Mouse (Mus musculus) retina, postnatal 1 day (tissue): ENCODE results near the gene Dmwd.
"Not testable (repeated sequence)": the region's sequence is repeated elsewhere in the genome, so short reads cannot be mapped to it uniquely, and the experiment has no call there.

Experiments
- DNase-seq: peaks from one replicate; pipeline ENCODE4 v3.0.0-alpha.2; 2012

Dmwd gene

DNA sequence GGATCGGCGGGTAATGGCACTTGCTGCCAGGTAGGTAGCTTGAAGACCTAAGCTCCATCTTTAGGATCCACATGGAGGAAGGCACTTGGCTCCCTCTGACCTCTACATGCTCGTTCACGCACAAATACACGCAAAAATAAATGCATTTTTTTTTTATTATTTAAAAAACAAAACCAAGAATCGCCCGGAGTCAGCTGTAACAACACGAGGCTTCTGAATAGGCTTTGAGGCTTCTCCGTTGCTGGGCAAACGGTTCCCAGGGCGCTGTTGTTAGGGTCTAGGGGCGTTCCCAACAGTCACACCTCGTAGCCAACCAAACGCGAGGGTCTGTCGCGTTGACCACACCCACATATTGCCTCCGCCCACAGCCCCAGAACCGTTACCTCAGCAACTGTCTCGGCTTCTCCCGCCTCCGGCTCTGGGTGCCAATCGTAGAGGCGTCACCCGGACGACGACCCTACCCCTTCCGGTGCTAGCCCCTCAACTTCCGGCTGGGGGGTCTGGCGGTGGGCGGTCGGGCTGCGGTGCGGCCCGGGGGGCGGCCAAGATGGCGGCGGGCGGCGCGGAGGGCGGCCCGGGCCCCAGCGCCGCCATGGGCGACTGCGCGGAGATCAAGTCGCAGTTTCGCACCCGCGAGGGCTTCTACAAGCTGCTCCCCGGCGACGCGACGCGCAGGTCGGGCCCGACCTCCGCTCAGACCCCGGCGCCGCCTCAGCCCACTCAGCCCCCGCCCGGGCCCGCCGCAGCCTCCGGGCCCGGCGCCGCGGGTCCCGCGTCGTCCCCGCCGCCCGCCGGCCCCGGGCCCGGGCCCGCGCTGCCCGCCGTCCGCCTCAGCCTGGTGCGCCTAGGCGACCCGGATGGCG lies at the start of gene Dmwd:
Gene Dmwd, plus strand, starts transcription at position 505 of the 863 bp plus-strand sequence.
- peak; percentile 100 for DNase-seq

DNA sequence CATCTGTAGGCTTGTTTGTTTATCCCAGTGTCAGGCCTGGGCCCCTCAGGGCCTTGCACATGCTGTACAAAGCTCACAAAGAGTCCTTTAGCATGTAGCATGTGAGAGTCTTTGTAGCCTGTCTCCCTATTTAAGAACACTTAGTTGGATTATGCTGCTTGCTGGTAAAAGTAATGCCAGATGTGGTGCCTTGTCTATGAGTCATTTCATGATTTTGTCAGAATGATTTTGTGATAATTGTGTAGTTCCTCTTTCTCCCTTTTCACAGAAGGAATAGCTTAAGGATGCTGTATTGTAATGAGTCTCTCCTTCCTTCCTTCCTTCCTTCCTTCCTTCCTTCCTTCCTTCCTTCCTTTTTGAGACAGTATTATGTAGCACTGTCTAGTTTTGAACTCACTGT lies 48.0 kb upstream of the Dmwd start:
- no peak for DNase-seq

DNA sequence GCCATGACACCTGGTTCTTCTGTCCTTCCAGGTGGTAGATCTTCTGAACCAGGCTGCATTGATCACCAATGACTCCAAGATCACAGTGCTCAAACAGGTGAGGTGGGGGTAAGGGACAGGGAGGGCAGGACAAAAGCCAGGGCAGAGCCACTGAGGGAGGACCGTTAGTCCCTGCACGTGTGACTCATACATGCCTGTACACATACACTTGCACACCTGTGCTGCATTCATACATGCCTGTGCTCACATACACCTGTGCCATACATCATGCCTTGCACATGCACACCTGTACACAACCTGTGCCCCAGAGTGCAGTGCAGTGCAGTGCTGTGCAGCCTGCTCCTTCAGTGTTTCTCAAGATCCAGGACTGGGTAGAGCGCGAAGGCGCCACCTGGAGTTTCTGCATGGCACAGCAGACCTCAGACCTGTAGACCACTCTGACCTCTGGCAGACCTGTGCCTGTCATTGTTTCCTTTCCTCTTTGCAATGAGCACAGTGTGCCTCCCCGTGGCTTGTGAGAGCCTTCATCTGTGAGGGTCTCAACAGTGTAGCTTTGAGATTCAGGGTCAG lies 46.9 kb upstream of the Dmwd start:
- peak; percentile 68 for DNase-seq

DNA sequence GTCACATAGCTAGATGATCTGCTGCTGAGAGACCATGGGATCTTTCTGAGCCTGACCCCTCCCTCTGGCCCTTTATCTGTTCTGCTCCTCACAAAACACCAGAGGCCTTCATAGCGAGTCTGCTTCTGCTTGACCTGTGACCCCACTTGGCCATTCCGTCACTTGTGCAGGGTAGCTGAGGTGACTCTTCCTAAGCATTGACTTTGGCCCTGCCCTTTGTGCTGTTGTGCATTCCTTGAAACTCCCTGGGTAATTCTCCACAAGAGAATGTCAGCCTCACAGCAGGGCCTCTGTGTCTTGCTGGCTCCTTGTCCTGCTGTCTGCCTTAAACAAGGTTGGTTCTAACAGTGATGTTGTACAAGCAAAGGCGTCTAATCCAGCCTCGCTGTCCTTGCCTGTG lies 44.4 kb upstream of the Dmwd start:
- DNase-seq: no peak

DNA sequence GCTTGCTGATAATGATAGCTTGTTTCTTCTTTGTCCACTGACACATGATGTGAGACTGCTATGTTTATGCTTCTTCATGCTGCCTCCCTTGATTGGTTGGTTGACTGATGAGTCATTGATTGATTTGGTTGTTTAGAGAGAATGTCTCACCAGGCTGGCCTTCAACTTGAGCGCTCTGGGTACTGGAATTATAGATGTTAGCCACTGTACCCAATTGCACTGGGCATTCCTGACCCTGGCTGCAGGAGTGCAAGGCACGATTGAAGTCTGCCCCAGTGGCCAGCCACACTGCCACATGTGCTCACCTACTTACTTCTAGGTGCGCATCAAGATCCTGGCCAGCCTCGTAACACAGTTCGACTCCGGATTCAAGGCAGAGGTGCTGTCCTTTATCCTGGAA lies 31.4 kb upstream of the Dmwd start:
- no peak for DNase-seq

DNA sequence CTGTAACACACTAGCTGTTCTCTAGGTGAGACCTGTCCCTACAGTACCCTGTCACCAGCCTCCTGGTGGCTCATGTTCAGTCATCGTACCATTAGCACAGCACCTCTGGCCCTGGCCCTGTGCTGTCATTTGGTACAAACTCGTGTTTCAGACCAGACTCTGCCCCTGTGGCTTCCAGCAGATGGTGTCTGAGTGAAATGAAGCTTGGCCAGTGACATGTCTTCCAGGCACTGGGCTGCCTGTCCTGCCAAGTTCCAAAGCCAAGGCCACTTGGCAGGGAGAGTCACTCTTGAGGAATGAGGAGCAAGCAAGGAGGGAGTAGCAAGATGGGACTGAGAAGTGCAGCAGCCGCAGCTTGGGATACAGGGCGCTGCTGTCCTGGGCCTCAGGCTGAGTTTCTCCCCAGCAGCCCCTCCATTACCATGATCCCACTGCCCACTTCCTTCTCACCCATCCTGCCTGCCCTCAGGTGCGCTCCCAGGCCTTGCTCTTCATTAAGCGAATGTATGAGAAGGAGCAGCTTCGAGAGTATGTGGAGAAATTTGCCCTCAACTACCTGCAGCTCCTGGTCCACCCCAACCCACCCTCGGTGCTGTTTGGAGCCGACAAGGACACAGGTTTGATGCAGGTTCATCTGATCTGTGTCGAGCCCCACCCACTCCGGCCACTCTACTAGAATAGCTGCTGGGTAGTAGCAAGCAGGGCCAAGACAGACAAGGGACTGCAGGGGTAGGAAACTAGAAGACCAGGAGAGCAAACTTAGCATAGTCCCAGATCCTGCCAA lies 29.5 kb upstream of the Dmwd start:
- no peak for DNase-seq

DNA sequence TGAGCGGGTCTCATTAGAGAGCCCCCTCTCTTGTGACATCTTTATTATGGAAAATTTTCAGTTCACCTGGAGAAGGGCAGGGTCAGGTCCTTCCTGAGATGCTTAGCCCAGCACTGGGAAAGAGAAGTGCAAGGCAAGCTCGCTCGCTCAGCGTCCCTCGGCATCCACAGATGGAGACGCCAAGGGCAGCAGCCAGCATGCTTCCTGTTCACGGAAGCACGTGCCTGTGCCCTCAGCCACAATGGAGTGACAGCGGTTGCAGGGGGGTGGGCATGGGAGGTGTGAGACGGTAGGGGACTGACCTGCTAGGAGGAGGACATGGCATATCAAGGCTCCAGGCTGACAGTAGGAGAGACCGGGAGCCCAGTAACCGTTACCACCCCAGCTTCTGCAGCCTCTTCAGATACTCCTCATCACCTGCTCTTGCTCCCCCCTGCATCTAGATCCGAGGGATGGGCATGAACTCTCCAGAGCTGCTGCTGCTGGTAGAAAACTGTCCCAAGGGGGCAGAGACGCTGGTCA lies 28.0 kb upstream of the Dmwd start:
- no peak for DNase-seq

DNA sequence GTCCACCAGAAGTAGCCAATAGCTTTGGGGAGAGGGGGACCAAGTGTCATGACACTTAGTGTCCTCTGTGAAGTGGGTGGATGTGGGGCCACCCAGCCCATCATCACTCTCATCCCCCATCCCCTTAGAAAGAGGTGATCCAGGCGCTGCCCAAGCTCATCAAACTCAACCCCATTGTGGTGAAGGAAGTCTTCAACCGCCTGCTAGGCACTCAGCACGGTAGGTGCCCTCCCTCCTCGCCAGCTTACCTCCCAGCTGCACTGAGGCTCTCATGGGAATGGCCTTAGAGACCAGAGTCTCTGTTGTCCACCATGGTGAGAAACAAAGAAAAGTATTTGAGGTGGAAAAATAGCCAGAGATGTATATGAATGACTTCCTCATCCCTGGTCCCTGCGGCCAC lies 26.8 kb upstream of the Dmwd start:
- DNase-seq: no peak

DNA sequence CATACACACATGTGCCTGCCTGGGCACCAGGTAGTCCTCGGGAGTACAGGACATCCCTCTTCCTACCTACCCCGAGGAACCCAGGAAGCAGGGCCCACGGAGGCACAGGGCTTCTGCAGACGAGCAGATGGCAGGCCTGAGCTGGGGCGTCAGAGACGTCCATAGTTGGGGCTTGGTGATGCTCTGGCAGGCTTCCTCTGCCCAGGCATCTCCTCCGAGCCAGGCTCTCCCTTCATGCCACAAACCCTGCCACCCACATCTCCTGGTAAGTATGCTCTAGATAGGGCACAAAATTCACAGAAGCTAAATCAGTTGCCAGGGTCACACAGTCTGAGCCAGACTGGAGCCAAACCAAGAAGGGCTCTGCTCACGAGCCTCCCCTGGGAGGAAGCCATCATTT lies 25.9 kb upstream of the Dmwd start:
- no peak for DNase-seq

DNA sequence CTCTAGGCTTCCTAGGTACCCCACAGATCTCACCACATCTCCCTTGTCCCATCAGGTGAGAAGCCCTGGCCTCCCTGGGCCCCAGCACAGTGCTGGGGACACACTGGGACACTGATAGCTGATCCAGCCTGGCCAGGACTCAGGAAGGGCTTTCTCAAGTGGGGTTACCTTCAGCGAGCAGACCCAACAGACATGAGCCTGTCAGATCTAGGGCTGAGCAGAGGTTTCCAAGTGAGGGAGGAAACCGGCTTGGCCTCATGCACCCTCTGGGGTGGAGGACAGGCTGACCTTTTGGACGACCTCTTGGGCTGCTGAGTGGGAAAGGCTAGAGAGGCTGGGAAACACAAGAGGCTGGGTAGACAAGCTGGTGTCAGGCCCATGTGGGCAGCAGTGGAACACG lies 24.9 kb upstream of the Dmwd start:
- DNase-seq: no peak

DNA sequence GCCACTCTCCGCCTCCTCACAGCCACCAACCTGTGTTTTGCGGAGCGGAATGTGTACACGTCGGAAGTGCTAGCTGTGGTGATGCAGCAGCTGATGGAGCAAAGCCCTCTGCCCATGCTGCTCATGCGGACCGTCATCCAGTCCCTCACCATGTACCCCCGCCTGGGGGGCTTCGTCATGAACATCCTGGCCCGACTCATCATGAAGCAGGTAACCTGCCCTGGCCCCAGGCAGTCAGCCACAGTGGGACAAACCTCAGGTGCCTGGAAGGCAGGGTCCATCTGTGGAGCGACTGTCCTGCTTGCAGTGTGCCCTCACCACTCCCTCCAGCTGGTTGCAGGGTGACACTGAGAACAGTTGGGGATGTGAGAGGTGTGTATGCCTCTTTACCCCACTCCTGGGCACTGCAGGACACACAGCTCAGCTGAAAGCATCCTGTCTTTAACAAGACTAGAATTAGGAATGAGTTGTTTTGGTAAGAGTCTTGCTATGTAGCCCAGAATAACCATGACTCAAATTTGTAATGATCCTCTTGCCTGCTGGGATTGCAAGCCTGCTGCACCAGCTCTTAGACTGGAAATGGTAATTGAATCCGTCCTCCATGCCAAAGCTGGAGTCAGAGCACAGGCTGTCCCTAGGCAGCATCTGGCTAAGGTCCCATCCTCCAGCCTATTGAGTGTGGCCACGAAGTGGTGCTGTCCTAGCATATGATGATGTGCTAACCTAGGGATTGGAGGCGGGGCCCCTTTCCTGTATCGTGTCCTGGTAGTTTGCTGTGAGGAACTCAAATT lies 23.5 kb upstream of the Dmwd start:
- no peak for DNase-seq

DNA sequence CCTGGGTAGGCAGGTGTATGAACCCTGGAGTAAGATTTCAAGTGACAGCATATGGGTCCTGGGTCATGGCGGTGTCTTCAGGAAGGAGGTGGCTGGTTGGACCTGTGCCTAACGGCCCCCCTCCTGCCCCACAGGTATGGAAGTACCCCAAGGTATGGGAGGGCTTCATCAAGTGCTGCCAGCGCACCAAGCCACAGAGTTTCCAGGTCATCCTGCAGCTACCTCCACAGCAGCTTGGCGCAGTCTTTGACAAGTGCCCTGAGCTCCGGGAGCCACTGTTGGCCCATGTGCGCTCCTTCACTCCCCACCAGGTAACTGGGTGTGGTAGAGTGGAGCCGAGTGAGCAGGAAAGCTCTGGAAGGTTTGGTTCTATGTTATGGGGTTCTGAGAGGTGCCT lies 22.9 kb upstream of the Dmwd start:
- DNase-seq: no peak

DNA sequence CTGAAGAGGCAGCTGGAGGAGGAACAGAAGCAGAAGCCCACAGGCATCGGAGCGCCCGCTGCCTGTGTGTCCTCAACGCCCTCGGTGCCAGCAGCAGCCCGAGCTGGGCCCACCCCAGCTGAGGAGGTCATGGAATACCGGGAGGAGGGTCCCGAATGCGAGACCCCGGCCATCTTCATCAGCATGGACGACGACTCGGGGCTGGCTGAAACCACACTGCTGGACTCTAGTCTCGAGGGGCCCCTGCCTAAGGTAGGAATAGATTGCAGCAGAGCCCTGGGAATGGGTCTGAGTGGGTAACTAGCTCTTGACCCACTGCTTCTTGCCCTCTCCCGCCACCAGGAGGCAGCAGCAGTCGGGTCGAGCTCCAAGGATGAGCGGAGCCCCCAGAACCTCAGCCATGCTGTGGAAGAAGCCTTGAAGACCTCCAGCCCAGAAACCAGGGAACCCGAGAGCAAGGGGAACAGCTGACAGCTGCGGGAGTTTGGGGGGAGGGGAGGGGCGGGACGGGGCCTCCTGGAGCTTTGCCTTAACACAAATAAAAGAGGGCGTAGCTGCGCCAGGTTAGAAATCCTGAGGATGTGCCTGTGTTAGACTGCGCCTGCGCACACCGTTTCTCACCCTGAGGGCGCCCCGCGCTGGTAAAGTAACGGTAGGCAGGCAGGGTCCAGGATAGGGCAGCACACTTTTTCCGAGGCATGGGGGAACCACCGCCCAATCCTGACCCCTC lies 21.8 kb upstream of the Dmwd start, which contains the start of gene Rsph6a:
Gene Rsph6a, plus strand, starts transcription at position 644 of the 730 bp plus-strand sequence.
- DNase-seq: peak; percentile 81

DNA sequence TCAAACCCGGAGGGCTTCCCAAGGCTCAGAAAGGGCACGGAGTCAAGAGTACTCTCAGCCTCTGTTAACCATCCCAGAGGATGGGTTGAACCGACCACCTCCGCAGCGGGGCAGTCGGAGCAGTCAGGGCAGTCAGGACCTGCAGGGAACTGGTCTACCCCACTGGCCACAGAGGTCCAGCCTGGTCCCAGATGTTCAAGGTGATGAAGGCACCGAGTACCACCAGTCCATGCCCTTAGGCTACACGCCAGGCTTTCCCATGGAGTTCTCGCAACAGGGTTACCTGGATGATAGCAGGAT lies 21.3 kb upstream of the Dmwd start:
- DNase-seq: no peak

DNA sequence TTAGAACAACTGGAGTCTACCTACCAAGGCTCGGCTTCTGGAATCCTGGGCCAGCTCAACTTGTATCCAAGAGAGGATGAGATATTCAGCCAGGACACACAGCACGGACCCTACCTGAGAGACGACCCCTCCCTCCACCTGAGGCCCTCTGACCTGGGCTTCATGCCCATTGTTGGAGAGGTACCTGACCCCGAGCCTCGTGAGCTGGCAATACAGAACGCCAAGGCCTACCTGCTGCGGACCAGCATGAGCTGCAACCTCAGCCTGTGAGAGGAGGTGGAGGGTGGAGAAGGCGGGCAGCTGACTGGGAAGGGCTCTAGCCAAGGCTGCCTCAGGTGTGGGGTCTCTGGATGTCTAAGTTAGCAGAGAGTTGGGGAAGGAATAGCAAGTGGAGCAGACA lies 20.9 kb upstream of the Dmwd start:
- DNase-seq: no peak

DNA sequence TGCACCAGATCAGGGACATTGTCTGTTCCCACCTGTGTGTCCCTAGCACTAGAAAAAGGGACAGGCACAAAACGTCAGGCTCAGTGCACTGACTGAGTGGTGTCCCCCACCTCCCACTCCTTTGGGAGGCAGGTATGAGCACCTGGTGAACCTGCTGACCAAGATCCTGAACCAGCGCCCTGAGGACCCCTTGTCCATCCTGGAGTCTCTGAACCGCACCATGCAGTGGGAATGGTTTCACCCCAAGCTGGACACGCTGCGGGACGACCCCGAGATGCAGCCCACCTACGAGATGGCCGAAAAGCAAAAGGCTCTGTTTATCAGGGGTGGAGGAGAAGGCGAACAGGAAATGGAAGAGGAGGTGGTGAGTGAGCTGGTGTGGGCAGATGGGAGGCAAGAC lies 18.6 kb upstream of the Dmwd start:
- DNase-seq: no peak

DNA sequence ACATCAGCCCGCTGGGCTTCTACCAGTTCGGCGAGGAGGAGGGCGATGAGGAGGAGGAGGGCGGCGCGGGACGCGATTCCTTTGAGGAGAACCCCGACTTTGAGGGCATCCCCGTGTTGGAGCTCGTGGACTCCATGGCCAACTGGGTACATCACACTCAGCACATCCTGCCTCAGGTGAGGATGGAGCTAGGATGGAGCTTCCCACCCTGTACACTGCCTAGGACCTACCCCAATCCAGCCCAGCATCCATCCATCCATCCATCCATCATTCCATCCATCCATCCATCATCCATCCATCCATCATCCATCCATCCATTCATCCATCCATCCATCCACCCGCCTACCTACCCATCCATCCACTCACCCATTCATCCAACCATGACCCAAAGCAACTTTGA lies 10.1 kb upstream of the Dmwd start:
- DNase-seq: no peak

DNA sequence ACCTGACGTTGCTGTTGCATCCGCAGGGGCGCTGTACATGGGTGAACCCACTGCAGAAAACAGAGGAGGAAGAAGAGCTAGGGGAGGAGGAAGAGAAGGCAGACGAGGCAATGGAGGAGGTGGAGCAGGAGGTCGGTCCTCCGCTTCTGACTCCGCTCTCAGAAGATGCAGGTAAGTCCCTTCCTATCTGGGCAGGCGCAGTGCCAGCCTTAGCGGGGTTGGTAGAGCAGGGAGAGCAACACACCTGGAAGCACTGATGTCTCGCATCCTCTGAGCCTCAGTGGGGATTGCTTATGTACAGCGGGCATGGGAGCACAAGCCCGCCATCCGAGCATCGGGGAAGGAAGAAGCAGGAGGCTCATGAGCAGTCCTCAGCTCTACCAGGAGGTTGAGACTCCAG lies 9.0 kb upstream of the Dmwd start:
- no peak for DNase-seq

DNA sequence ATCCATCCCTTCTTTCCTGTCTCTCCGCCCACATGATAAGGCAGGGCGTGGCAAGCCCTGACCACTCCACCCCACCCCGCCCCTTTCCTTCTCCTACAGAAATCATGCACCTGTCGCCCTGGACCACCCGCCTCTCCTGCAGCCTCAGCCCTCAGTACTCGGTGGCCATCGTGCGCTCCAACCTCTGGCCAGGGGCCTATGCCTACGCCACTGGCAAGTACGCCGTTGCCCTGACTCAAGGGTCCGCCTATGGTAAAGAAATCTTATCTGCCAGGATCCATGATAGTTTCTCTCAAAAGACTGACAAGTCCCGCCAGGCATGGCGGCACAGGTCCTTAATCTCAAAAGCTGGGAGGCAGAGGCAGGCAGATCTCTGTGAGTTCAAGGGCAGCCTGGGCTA lies 8.1 kb upstream of the Dmwd start:
- DNase-seq: no peak

DNA sequence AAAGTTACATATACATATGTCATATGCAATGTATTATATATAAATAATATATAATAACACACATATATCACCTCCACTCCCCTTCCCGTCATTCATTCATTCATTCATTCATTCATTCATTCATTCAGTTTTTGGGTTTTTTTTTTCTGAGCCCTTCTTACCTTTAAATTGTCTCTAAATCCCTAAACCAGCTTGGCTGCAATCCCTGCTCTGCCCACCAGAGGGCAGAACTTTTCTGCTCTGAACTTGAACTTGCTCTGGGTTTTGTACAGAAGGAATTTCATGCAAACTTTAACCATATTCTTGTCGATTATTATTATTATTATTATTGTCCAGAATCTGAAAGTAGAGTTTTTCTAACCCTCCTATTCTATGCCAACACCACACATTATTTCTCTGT lies 7.3 kb upstream of the Dmwd start:
- peak; percentile 82 for DNase-seq

DNA sequence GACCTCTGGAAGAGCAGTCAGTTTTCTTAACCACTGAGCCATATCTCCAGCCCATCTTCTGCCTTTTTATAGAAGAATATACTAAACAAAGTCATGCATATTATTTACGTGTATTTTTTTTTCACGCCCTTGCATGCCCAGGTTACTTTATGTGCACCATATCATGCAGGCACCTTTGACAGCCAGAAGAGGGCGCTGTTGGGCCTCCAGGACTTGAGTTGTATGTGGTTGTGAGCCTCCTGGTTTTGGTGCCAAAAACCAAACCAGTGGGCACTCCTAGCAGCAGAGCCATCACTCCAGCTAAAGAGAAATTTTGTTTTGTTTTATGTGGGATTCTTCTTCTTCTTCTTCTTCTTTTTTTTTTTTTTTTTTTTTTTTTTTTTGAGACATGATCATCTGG lies 6.5 kb upstream of the Dmwd start:
- DNase-seq: peak; percentile 45

DNA sequence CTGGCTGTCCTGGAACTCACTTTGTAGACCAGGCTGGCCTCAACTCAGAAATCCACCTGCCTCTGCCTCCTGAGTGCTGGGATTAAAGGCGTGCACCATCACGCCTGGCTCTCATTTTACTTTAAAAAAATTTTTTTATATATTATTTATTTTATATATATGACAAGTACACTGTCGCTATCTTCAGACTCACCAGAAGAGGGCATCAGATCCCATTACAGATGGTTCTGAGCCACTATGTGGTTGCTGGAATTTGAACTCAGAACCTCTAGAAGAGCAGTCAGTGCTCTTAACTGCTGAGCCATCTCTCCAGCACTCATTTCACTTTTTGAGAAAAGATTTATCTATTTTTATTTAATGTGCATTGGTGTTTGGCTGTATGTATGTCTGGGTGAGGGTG lies 5.0 kb upstream of the Dmwd start:
- DNase-seq: not testable (repeated sequence)
